Mouse (Mus musculus): Measurements from ENCODE around the gene Agpat4. TPM values are rescaled to one million over a fixed set of nuclear protein-coding genes. Genes with fewer than 3 reads are reported as not detected.

Agpat4 gene
- total and polyA plus RNA-seq, 2 experiments from 2014 or later, result 52.9 to 53.5 TPM

GRCm38 (mm10) chr17:12230167-12230566 lies 111.7 kb downstream of the Agpat4 start:
- DNase-seq (peak; percentile 84), ATAC-seq (peak; percentile 97)

GRCm38 (mm10) chr17:12231087-12231486 lies 112.6 kb downstream of the Agpat4 start:
- Histone ChIP-seq H3K27me3 (ENCODE audit: insufficient read depth, low read length) (no peaks in the 10 kb centered on the region), H3K4me3 (ENCODE audit: low read depth, low read length) (no peak overlapping the region), H3K27ac (ENCODE audit: low read depth, low read length) (peak overlapping the region; percentile 76), H3K9ac (no peak overlapping the region), H3K4me1 (ENCODE audit: insufficient read depth) (peaks cover 5% of the 10 kb centered on the region; the same call in 1 of the 2 replicates), H3K9me3 (ENCODE audit: low read length) (no peaks in the 10 kb centered on the region), H3K36me3 (ENCODE audit: insufficient read depth) (peaks cover 72% of the 10 kb centered on the region), H3K4me2 (ENCODE audit: low read depth) (no peak overlapping the region)
- no peak for ATAC-seq
- DNase-seq, result no peak
- WGBS, result 93% methylated on average over 7 of the region's 7 CpGs
- no peak for TF ChIP-seq CTCF (IDR thresholded peaks at IDR 0.05; ENCODE audit: low read depth)

More at GRCm38 (mm10) chr17:12230167-12230566, 111.7 kb downstream of the Agpat4 start:
- peaks cover 5% of the 10 kb centered on the region; the same call in 1 of the 2 replicates for H3K4me1 ChIP-seq (ENCODE audit: insufficient read depth)
- no peak for TF ChIP-seq CTCF (IDR thresholded peaks at IDR 0.05; ENCODE audit: low read depth)
- H3K27ac ChIP-seq (ENCODE audit: low read depth, low read length), result peak overlapping the region; percentile 76
- no peaks in the 10 kb centered on the region for H3K9me3 ChIP-seq (ENCODE audit: low read length)
- H3K4me3 ChIP-seq (ENCODE audit: low read depth, low read length), result no peak overlapping the region
- peaks cover 64% of the 10 kb centered on the region for H3K36me3 ChIP-seq (ENCODE audit: insufficient read depth)
- no peaks in the 10 kb centered on the region for H3K27me3 ChIP-seq (ENCODE audit: insufficient read depth, low read length)
- WGBS, result 62% methylated on average over 6 of the region's 6 CpGs
- H3K4me2 ChIP-seq (ENCODE audit: low read depth), result no peak overlapping the region
- H3K9ac ChIP-seq, result 0 out of 2 replicates have a peak overlapping the region, but pooled peaks have one; percentile 28

- no peak for TF ChIP-seq CTCF (IDR thresholded peaks at IDR 0.05; ENCODE audit: low read depth)
- Histone ChIP-seq H3K9ac (no peak overlapping the region), H3K4me2 (ENCODE audit: low read depth) (no peak overlapping the region), H3K4me1 (ENCODE audit: insufficient read depth) (peaks cover 5% of the 10 kb centered on the region; the same call in 1 of the 2 replicates), H3K4me3 (ENCODE audit: low read depth, low read length) (no peak overlapping the region), H3K27me3 (ENCODE audit: insufficient read depth, low read length) (no peaks in the 10 kb centered on the region), H3K9me3 (ENCODE audit: low read length) (no peaks in the 10 kb centered on the region), H3K27ac (ENCODE audit: low read depth, low read length) (no peak overlapping the region), H3K36me3 (ENCODE audit: insufficient read depth) (peaks cover 64% of the 10 kb centered on the region)
- ATAC-seq, result no peak
- 89% methylated on average over 6 of the region's 6 CpGs for WGBS
- no peak for DNase-seq
These were observed 114.2 kb downstream of the Agpat4 start for GRCm38 (mm10) chr17:12232724-12233123.

- Histone ChIP-seq H3K27me3 (ENCODE audit: insufficient read depth, low read length) (no peaks in the 10 kb centered on the region), H3K9me3 (ENCODE audit: low read length) (no peaks in the 10 kb centered on the region), H3K4me2 (ENCODE audit: low read depth) (no peak overlapping the region), H3K36me3 (ENCODE audit: insufficient read depth) (peaks cover 34% of the 10 kb centered on the region), H3K27ac (ENCODE audit: low read depth, low read length) (no peak overlapping the region), H3K4me3 (ENCODE audit: low read depth, low read length) (no peak overlapping the region), H3K9ac (no peak overlapping the region), H3K4me1 (ENCODE audit: insufficient read depth) (no peaks in the 10 kb centered on the region)
- WGBS, result 87% methylated on average over 3 of the region's 3 CpGs
- no peak for ATAC-seq
- no peak for TF ChIP-seq CTCF (IDR thresholded peaks at IDR 0.05; ENCODE audit: low read depth)
- DNase-seq, result no peak
These were observed 122.2 kb downstream of the Agpat4 start for GRCm38 (mm10) chr17:12240701-12241100.

GRCm38 (mm10) chr17:12249783-12250504 lies 131.4 kb downstream of the Agpat4 start:
- WGBS, result 95% methylated on average over 19 of the region's 19 CpGs
- peak; percentile 55 for TF ChIP-seq CTCF (IDR thresholded peaks at IDR 0.05; ENCODE audit: low read depth)
- H3K4me1 ChIP-seq (ENCODE audit: insufficient read depth), result no peaks in the 10 kb centered on the region
- H3K4me3 ChIP-seq (ENCODE audit: low read depth, low read length), result no peak overlapping the region
- no peak overlapping the region for H3K9ac ChIP-seq
- no peaks in the 10 kb centered on the region for H3K27me3 ChIP-seq (ENCODE audit: insufficient read depth, low read length)
- no peaks in the 10 kb centered on the region for H3K9me3 ChIP-seq (ENCODE audit: low read length)
- H3K27ac ChIP-seq (ENCODE audit: low read depth, low read length), result no peak overlapping the region
- DNase-seq (no peak), ATAC-seq (peak; percentile 25; the same call in 1 of the 2 replicates)
- H3K4me2 ChIP-seq (ENCODE audit: low read depth), result no peak overlapping the region
- H3K36me3 ChIP-seq (ENCODE audit: insufficient read depth), result peaks cover 73% of the 10 kb centered on the region

- Histone ChIP-seq H3K27me3 (ENCODE audit: insufficient read depth, low read length) (no peaks in the 10 kb centered on the region), H3K36me3 (ENCODE audit: insufficient read depth) (peaks cover 80% of the 10 kb centered on the region), H3K9me3 (ENCODE audit: low read length) (no peaks in the 10 kb centered on the region), H3K4me3 (ENCODE audit: low read depth, low read length) (no peak overlapping the region), H3K9ac (no peak overlapping the region), H3K4me1 (ENCODE audit: insufficient read depth) (no peaks in the 10 kb centered on the region), H3K27ac (ENCODE audit: low read depth, low read length) (no peak overlapping the region), H3K4me2 (ENCODE audit: low read depth) (no peak overlapping the region)
- no peak for TF ChIP-seq CTCF (IDR thresholded peaks at IDR 0.05; ENCODE audit: low read depth)
- no peak for DNase-seq
- no peak for ATAC-seq
- WGBS, result 99% methylated on average over 9 of the region's 9 CpGs
These were observed 132.1 kb downstream of the Agpat4 start for GRCm38 (mm10) chr17:12250581-12250980.

- 97% methylated on average over 11 of the region's 11 CpGs for WGBS
- no peaks in the 10 kb centered on the region for H3K4me1 ChIP-seq (ENCODE audit: insufficient read depth)
- DNase-seq (no peak), ATAC-seq (no peak)
- no peaks in the 10 kb centered on the region for H3K9me3 ChIP-seq (ENCODE audit: low read length)
- no peaks in the 10 kb centered on the region for H3K27me3 ChIP-seq (ENCODE audit: insufficient read depth, low read length)
- no peak overlapping the region for H3K4me2 ChIP-seq (ENCODE audit: low read depth)
- no peak overlapping the region for H3K9ac ChIP-seq
- no peak for TF ChIP-seq CTCF (IDR thresholded peaks at IDR 0.05; ENCODE audit: low read depth)
- H3K36me3 ChIP-seq (ENCODE audit: insufficient read depth), result peaks cover 84% of the 10 kb centered on the region
- H3K4me3 ChIP-seq (ENCODE audit: low read depth, low read length), result no peak overlapping the region
- no peak overlapping the region for H3K27ac ChIP-seq (ENCODE audit: low read depth, low read length)
These were observed 137.6 kb downstream of the Agpat4 start for GRCm38 (mm10) chr17:12256142-12256541.
